Mouse (Mus musculus): ENCODE data around the gene Igdcc3.
"Not testable (repeated sequence)": the region's sequence is repeated elsewhere in the genome, so short reads cannot be mapped to it uniquely, and the experiment has no call there.

The Igdcc3 gene

GRCm38 (mm10) chr9:65202165-65202754 is 61.3 kb downstream of the Igdcc3 start:
- no peak for DNase-seq (ENCODE audit: low spot score in 2 of 2)

GRCm38 (mm10) chr9:65205049-65205815 is 64.2 kb downstream of the Igdcc3 start:
- no peak for DNase-seq (ENCODE audit: low spot score in 2 of 2)

GRCm38 (mm10) chr9:65207041-65207815 is 66.2 kb downstream of the Igdcc3 start:
- not testable (repeated sequence) for DNase-seq (ENCODE audit: low spot score in 2 of 2)

GRCm38 (mm10) chr9:65208293-65209179 is 67.5 kb downstream of the Igdcc3 start:
- no peak for DNase-seq (ENCODE audit: low spot score in 2 of 2)

- DNase-seq (ENCODE audit: low spot score in 2 of 2), result no peak
These were observed 70.6 kb downstream of the Igdcc3 start for GRCm38 (mm10) chr9:65211598-65211997.

- DNase-seq (ENCODE audit: low spot score in 2 of 2), result no peak
These were observed 73.4 kb downstream of the Igdcc3 start for GRCm38 (mm10) chr9:65214425-65214777.

- peak; percentile 73 to 82 for DNase-seq (ENCODE audit: low spot score in 2 of 2)
These were observed 73.9 kb downstream of the Igdcc3 start for GRCm38 (mm10) chr9:65214778-65215493.

- no peak for DNase-seq (ENCODE audit: low spot score in 2 of 2)
These were observed 74.6 kb downstream of the Igdcc3 start for GRCm38 (mm10) chr9:65215494-65216126.

- peak; percentile 40 to 47 for DNase-seq (ENCODE audit: low spot score in 2 of 2)
These were observed 76.0 kb downstream of the Igdcc3 start for GRCm38 (mm10) chr9:65216972-65217371.

- DNase-seq (ENCODE audit: low spot score in 2 of 2), result no peak
These were observed 76.7 kb downstream of the Igdcc3 start for GRCm38 (mm10) chr9:65217661-65218060.

- DNase-seq (ENCODE audit: low spot score in 2 of 2), result no peak
These were observed 77.9 kb downstream of the Igdcc3 start for GRCm38 (mm10) chr9:65218916-65219315.

- not testable (repeated sequence) for DNase-seq (ENCODE audit: low spot score in 2 of 2)
These were observed 79.4 kb downstream of the Igdcc3 start for GRCm38 (mm10) chr9:65220398-65220797.

GRCm38 (mm10) chr9:65223927-65224326 is 82.9 kb downstream of the Igdcc3 start:
- no peak for DNase-seq (ENCODE audit: low spot score in 2 of 2)

GRCm38 (mm10) chr9:65225795-65226194 is 84.8 kb downstream of the Igdcc3 start:
- no peak for DNase-seq (ENCODE audit: low spot score in 2 of 2)

GRCm38 (mm10) chr9:65230250-65230649 is 89.3 kb downstream of the Igdcc3 start:
- DNase-seq (ENCODE audit: low spot score in 2 of 2), result no peak

- DNase-seq (ENCODE audit: low spot score in 2 of 2), result no peak
These were observed 90.3 kb downstream of the Igdcc3 start for GRCm38 (mm10) chr9:65231284-65231683.

GRCm38 (mm10) chr9:65233243-65233985 is 92.4 kb downstream of the Igdcc3 start:
- DNase-seq (ENCODE audit: low spot score in 2 of 2), result no peak

GRCm38 (mm10) chr9:65234734-65235133 is 93.7 kb downstream of the Igdcc3 start:
- no peak for DNase-seq (ENCODE audit: low spot score in 2 of 2)

Measured in thymus, postnatal 10 days (tissue).